Mouse (Mus musculus) neural tube, embryonic 11.5 days (tissue): ENCODE results near the gene Exosc10. TPM values are rescaled to one million over a fixed set of nuclear protein-coding genes. Genes with fewer than 3 reads are reported as not detected.

Source experiments
- ATAC-seq: fragments of 200-750 bp; cut with Nextera tagmentation; 2 replicates; pipeline ENCODE4 v1.8.0; 2017; ENCODE audit warnings: moderate number of reproducible peaks, mild to moderate bottlenecking, moderate TSS enrichment, moderate library complexity; ENCODE audit not compliant: insufficient read depth, low FRiP score, low TSS enrichment
- DNase-seq: peaks from one replicate; pipeline ENCODE4 v3.0.0-alpha.2; 2015; ENCODE audit warnings: low spot score
- H3K27ac ChIP-seq: fragments of 300-500 bp; sonication (generic); 2 replicates; pipeline ENCODE4 v1.5.1; 2014; ENCODE audit warnings: low read depth, mild to moderate bottlenecking, low read length
- H3K27me3 ChIP-seq: fragments of 300-500 bp; sonication (generic); 2 replicates; pipeline ENCODE4 v1.6.1; 2014; ENCODE audit warnings: mild to moderate bottlenecking, low read length, mixed read lengths; ENCODE audit not compliant: control insufficient read depth, insufficient read depth
- H3K36me3 ChIP-seq: fragments of 300-500 bp; sonication (generic); 2 replicates; pipeline ENCODE4 v1.6.1; 2014; ENCODE audit warnings: mild to moderate bottlenecking, low read length, moderate library complexity, mixed read lengths; ENCODE audit not compliant: control insufficient read depth, insufficient read depth
- H3K4me1 ChIP-seq: fragments of 300-500 bp; sonication (generic); 2 replicates; pipeline ENCODE4 v1.6.1; 2014; ENCODE audit warnings: low read length, mixed read lengths; ENCODE audit not compliant: control insufficient read depth, insufficient read depth
- H3K4me2 ChIP-seq: fragments of 300-500 bp; sonication (generic); 2 replicates; pipeline ENCODE4 v1.6.1; 2014; ENCODE audit warnings: low read depth, mild to moderate bottlenecking, moderate library complexity
- H3K4me3 ChIP-seq: fragments of 300-500 bp; sonication (generic); 2 replicates; pipeline ENCODE4 v1.5.1; 2014; ENCODE audit warnings: low read depth, low read length
- H3K9ac ChIP-seq: fragments of 300-500 bp; sonication (generic); 2 replicates; pipeline ENCODE4 v1.6.1; 2014; ENCODE audit warnings: mild to moderate bottlenecking, low read length
- H3K9me3 ChIP-seq: fragments of 300-500 bp; sonication (generic); 2 replicates; pipeline ENCODE4 v1.6.1; 2016; ENCODE audit warnings: low read length; ENCODE audit not compliant: control insufficient read depth
- WGBS: fragments of 180-500 bp; shearing (Covaris S2); extraction: QIAGEN DNeasy Blood & Tissue Kit; methylation state at CpG from one replicate; pipeline ENCODE4 v1.1.7; 2014; 5-methylcytosine and 5-hydroxymethylcytosine counted together
- polyA plus RNA-seq: library from polyadenylated mRNA; unstranded; fragments of >200 nt; fragmentation: Nextera tagmentation; extraction: Ambion mirVana; gene quantifications from 2 replicates; pipeline ENCODE4 v1.2.1, GENCODE M21; 2014

The Exosc10 gene
- polyA plus RNA-seq, 1 experiment from 2014 or later, result 102 TPM

GRCm38 (mm10) chr4:148523538-148523937 lies 34.7 kb upstream of the Exosc10 start:
- ATAC-seq (no peak), DNase-seq (no peak)
- H3K4me3 ChIP-seq, result no peak overlapping the region
- H3K27ac ChIP-seq, result no peak overlapping the region
- H3K27me3 ChIP-seq, result no peaks in the 10 kb centered on the region
- H3K9me3 ChIP-seq, result no peaks in the 10 kb centered on the region
- WGBS, result 64% methylated on average over 7 of the region's 7 CpGs
- H3K36me3 ChIP-seq, result peaks cover 20% of the 10 kb centered on the region
- no peaks in the 10 kb centered on the region for H3K4me1 ChIP-seq
- no peak overlapping the region for H3K9ac ChIP-seq
- H3K4me2 ChIP-seq, result no peak overlapping the region

GRCm38 (mm10) chr4:148527158-148527910 lies 30.9 kb upstream of the Exosc10 start:
- Histone ChIP-seq H3K4me2 (no peak overlapping the region), H3K4me1 (no peaks in the 10 kb centered on the region), H3K27me3 (no peaks in the 10 kb centered on the region), H3K9ac (no peak overlapping the region), H3K4me3 (no peak overlapping the region), H3K9me3 (no peaks in the 10 kb centered on the region), H3K27ac (no peak overlapping the region), H3K36me3 (peaks cover 34% of the 10 kb centered on the region)
- 83% methylated on average over 10 of the region's 10 CpGs for WGBS
- no peak for ATAC-seq
- DNase-seq, result no peak

GRCm38 (mm10) chr4:148530351-148530750 lies 27.9 kb upstream of the Exosc10 start:
- Histone ChIP-seq H3K4me3 (no peak overlapping the region), H3K4me2 (no peak overlapping the region), H3K27ac (no peak overlapping the region), H3K36me3 (peaks cover 31% of the 10 kb centered on the region), H3K27me3 (no peaks in the 10 kb centered on the region), H3K4me1 (no peaks in the 10 kb centered on the region), H3K9me3 (no peaks in the 10 kb centered on the region), H3K9ac (no peak overlapping the region)
- DNase-seq, result no peak
- ATAC-seq, result no peak
- 90% methylated on average over 5 of the region's 5 CpGs for WGBS

GRCm38 (mm10) chr4:148530778-148531177 lies 27.5 kb upstream of the Exosc10 start:
- Histone ChIP-seq H3K4me1 (no peaks in the 10 kb centered on the region), H3K9me3 (no peaks in the 10 kb centered on the region), H3K36me3 (peaks cover 31% of the 10 kb centered on the region), H3K27ac (no peak overlapping the region), H3K4me2 (no peak overlapping the region), H3K27me3 (no peaks in the 10 kb centered on the region), H3K9ac (no peak overlapping the region), H3K4me3 (no peak overlapping the region)
- ATAC-seq, result no peak
- WGBS, result 85% methylated on average over 6 of the region's 6 CpGs
- DNase-seq, result no peak

GRCm38 (mm10) chr4:148531341-148531740 lies 26.9 kb upstream of the Exosc10 start:
- Histone ChIP-seq H3K27ac (no peak overlapping the region), H3K4me1 (no peaks in the 10 kb centered on the region), H3K4me3 (no peak overlapping the region), H3K9me3 (no peaks in the 10 kb centered on the region), H3K4me2 (no peak overlapping the region), H3K9ac (no peak overlapping the region), H3K27me3 (no peaks in the 10 kb centered on the region), H3K36me3 (peaks cover 29% of the 10 kb centered on the region)
- no peak for DNase-seq
- no peak for ATAC-seq
- 55% methylated on average over 4 of the region's 4 CpGs for WGBS

- H3K27ac ChIP-seq, result no peak overlapping the region
- 92% methylated on average over 3 of the region's 3 CpGs for WGBS
- H3K9ac ChIP-seq, result no peak overlapping the region
- H3K36me3 ChIP-seq, result peaks cover 27% of the 10 kb centered on the region
- ATAC-seq, result no peak
- H3K27me3 ChIP-seq, result no peaks in the 10 kb centered on the region
- H3K4me1 ChIP-seq, result no peaks in the 10 kb centered on the region
- no peak overlapping the region for H3K4me2 ChIP-seq
- H3K4me3 ChIP-seq, result no peak overlapping the region
- no peak for DNase-seq
- H3K9me3 ChIP-seq, result no peaks in the 10 kb centered on the region
Observed at GRCm38 (mm10) chr4:148532516-148532915, 25.7 kb upstream of the Exosc10 start.

- ATAC-seq (no peak), DNase-seq (no peak)
- Histone ChIP-seq H3K9ac (no peak overlapping the region), H3K4me3 (no peak overlapping the region), H3K27me3 (no peaks in the 10 kb centered on the region), H3K27ac (no peak overlapping the region), H3K36me3 (peaks cover 31% of the 10 kb centered on the region), H3K4me1 (no peaks in the 10 kb centered on the region), H3K9me3 (no peaks in the 10 kb centered on the region), H3K4me2 (no peak overlapping the region)
- WGBS, result 93% methylated on average over 12 of the region's 12 CpGs
Observed at GRCm38 (mm10) chr4:148533613-148534328, 24.5 kb upstream of the Exosc10 start.

GRCm38 (mm10) chr4:148535876-148536275 lies 22.4 kb upstream of the Exosc10 start:
- Histone ChIP-seq H3K9me3 (no peaks in the 10 kb centered on the region), H3K9ac (no peak overlapping the region), H3K27me3 (no peaks in the 10 kb centered on the region), H3K4me1 (no peaks in the 10 kb centered on the region), H3K27ac (no peak overlapping the region), H3K4me2 (no peak overlapping the region), H3K36me3 (peaks cover 34% of the 10 kb centered on the region), H3K4me3 (no peak overlapping the region)
- ATAC-seq (no peak), DNase-seq (no peak)
- 96% methylated on average over 3 of the region's 3 CpGs for WGBS

GRCm38 (mm10) chr4:148549106-148549505 lies 9.1 kb upstream of the Exosc10 start:
- DNase-seq (no peak), ATAC-seq (no peak)
- H3K4me3 ChIP-seq, result no peak overlapping the region
- no peak overlapping the region for H3K27ac ChIP-seq
- no peak overlapping the region for H3K4me2 ChIP-seq
- no peaks in the 10 kb centered on the region for H3K27me3 ChIP-seq
- peaks cover 42% of the 10 kb centered on the region for H3K36me3 ChIP-seq
- no peak overlapping the region for H3K9ac ChIP-seq
- no peaks in the 10 kb centered on the region for H3K9me3 ChIP-seq
- H3K4me1 ChIP-seq, result no peaks in the 10 kb centered on the region
- 89% methylated on average over 4 of the region's 4 CpGs for WGBS
